Mouse (Mus musculus) adrenal gland, postnatal 4 days (tissue): ENCODE measurements around the gene Clca1. TPM values are rescaled to one million over a fixed set of nuclear protein-coding genes. Genes with fewer than 3 reads are reported as not detected.

Experiments
- total RNA-seq, 2 experiments: library from RNA; stranded (reverse); gene quantifications; 2 replicates each; pipeline ENCODE4 v1.2.3; 2021

The Clca1 gene
- total RNA-seq, 2 experiments from 2014 or later, result not detected

Other genes with a start within 250 kb of the Clca1 start
- under 1 TPM; 0.34 to 0.42 TPM for gene Clca3a2, start 213.3 kb downstream of the Clca1 start, total RNA-seq
- not detected for gene Clca3b, start 183.4 kb downstream of the Clca1 start, total RNA-seq
- not detected for gene Clca4b, start 100.2 kb downstream of the Clca1 start, total RNA-seq
- gene Clca4a, start 57.7 kb downstream of the Clca1 start, total RNA-seq, result not detected
- under 1 TPM in 1 of 2 experiments, not detected in 1; 0.08 TPM for gene Clca2, start 66.7 kb upstream of the Clca1 start, total RNA-seq
- 10 to 100 TPM; 29.7 to 35.5 TPM for gene Odf2l, start 85.8 kb upstream of the Clca1 start, total RNA-seq